Mouse (Mus musculus) cortical plate, adult 2 months (tissue): ENCODE data around the gene Gdf2. TPM values are rescaled to one million over a fixed set of nuclear protein-coding genes. Genes with fewer than 3 reads are reported as not detected.

ENCODE experiments used
- H3K27ac ChIP-seq: fragments of 200-500 bp; 2 replicates; pipeline ENCODE4 v1.5.1; 2012; ENCODE audit warnings: low read length, control low read depth, inconsistent platforms; ENCODE audit not compliant: insufficient read depth
- H3K4me1 ChIP-seq: fragments of 200-500 bp; 2 replicates; pipeline ENCODE4 v1.6.1; 2011; ENCODE audit warnings: low read length; ENCODE audit not compliant: control insufficient read depth, insufficient read depth
- H3K4me3 ChIP-seq: fragments of 200-500 bp; 2 replicates; pipeline ENCODE4 v1.5.1; 2011; ENCODE audit warnings: mild to moderate bottlenecking, low read length, control low read depth; ENCODE audit not compliant: insufficient read depth
- CTCF ChIP-seq: fragments of 200-500 bp; IDR thresholded peaks from 2 replicates; pipeline ENCODE4 v1.5.1; 2011; ENCODE audit warnings: mild to moderate bottlenecking, control low read depth, low read length; ENCODE audit not compliant: insufficient read depth; ENCODE audit errors: extremely low read depth
- POLR2A ChIP-seq: fragments of 200-500 bp; IDR thresholded peaks from 2 replicates; pipeline ENCODE4 v1.6.1; 2011; ENCODE audit warnings: mild to moderate bottlenecking, low read length, control low read depth; ENCODE audit not compliant: insufficient read depth; ENCODE audit errors: extremely low read depth
- polyA plus RNA-seq: library from polyadenylated mRNA; depleted of rRNA; stranded (reverse); fragments of >200 nt; gene quantifications from 2 replicates; pipeline ENCODE4 v1.2.3, GENCODE M21; 2012; rRNA removed

Gene Gdf2
- polyA plus RNA-seq = not detected in 2 replicates

DNA sequence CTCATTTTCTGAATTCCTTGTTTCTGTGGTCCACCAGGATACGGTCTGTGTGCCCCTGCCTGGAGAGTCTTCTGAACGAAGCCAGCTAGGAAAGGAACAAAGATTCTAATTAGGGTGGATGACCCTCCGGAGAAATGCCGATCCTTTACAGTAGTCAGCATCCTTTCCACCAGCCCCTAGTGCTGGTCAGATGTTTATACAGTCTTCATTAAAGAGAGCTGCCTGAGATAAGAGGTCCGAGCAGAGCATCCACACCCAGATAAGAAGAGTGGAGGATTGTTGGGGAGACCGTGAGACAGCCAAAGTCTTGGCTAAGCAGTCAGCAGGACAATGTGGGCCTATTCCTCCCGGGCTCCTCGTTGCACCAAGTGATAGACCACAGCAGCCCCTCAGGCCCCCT is at the start of gene Gdf2:
Gdf2 (plus strand) TSS at position 301 of the 400 bp plus-strand sequence.
- H3K27ac ChIP-seq = no peak within 1 kb of the TSS

DNA sequence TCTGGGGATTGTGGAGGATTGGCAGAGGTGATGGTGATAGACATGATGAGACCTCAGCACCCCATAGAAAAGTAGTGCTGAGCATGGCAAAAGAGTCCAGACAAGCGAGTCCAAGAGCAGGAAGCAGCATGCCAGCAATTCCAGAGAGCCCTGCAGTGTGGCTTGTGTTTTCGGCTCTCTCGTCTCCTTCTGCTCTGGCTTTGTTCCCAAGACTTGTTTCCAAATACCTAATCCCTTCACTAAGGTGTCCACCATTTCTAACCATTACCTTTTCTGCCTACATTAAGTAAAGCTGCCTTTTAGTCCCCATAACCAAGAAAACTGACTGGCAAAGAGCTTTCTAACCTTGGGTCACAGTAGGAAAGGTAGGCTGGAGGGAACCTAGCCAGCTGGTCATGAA is 49.3 kb upstream of the Gdf2 start:
- H3K4me3 ChIP-seq = no peak overlapping the region
- TF ChIP-seq CTCF (no peak), POLR2A (no peak)
- no peaks in the 10 kb centered on the region for H3K4me1 ChIP-seq
- no peak overlapping the region for H3K27ac ChIP-seq

More for the DNA sequence above, at the start of gene Gdf2:
- TF ChIP-seq CTCF = no peak
- no peak for TF ChIP-seq POLR2A
- no peaks in the 10 kb centered on the region for H3K4me1 ChIP-seq
- H3K4me3 ChIP-seq = no peak within 1 kb of the TSS

DNA sequence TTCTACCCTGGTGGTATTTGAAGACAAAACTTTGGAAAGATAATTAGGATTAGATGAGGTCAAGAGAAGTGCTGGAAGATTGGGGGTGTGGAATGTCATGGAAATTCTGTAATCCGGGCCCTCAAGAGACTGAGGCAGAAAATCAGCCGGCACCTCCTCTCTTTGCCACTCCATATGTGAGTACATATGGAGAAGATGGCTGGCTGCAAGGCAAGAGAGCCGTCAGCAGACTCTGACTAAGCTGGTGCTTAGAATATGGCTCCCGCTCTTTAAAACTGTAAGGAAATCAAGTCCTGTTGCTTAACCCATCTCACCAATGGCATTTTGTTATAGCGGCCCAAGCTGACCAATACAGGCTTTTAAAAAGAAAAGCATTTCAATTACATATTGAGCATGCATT is 45.1 kb upstream of the Gdf2 start:
- Histone ChIP-seq H3K27ac (no peak overlapping the region), H3K4me3 (no peak overlapping the region), H3K4me1 (no peaks in the 10 kb centered on the region)
- TF ChIP-seq POLR2A = no peak
- TF ChIP-seq CTCF = no peak

DNA sequence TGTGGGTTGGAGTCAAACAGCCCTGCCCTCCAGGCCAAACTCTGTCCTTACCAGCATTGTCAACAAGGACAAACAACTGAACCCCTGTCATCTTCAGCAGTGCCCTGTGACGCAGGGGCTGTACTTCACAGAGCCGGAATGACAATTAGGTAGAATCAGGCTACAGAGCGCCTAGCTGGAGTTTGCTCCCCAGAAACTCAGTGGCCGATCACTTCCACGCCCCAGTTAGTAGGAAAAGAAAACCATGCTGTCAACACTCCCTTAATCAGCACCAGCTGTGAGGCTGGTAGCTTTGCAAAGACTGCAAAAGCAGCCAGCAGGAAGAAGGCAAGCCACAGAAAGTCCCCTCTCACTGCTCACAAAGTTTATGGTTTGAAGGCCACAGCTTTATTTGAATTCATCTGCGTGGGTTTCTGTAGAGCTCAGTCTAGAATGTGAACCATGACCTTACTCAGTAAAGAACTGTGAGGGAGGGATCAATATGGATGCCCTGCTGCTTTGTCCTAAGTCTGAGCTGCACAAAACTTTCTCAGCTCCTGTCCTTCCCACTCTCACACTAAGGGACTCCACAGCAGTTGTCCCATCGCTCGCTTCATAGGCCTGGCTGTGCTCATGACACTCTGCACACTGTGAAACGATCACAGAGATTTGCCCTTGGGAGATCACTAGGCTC is 44.1 kb upstream of the Gdf2 start:
- Histone ChIP-seq H3K4me1 (no peaks in the 10 kb centered on the region), H3K4me3 (no peak overlapping the region), H3K27ac (no peak overlapping the region)
- no peak for TF ChIP-seq CTCF
- TF ChIP-seq POLR2A = no peak

DNA sequence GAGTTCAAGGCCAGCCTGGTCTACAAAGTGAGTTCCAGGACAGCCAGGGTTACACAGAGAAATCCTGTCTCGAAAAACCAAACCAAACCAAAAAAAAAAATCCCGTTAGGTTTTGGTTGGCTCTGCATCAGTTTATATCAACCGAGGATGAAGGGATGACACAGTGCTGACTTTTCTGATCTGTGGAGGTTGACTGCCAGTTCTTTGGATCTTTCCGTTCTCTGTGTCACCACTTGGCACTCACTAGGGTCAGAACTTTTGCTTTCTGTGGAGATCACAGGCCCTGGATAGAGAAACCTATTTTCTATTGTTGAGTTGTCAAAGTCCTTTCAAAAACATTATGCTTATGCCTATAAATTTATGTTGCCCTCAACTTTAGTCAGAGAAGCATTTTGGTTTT is 38.1 kb upstream of the Gdf2 start:
- TF ChIP-seq CTCF (no peak), POLR2A (no peak)
- no peak overlapping the region for H3K4me3 ChIP-seq
- H3K27ac ChIP-seq = no peak overlapping the region
- H3K4me1 ChIP-seq = no peaks in the 10 kb centered on the region

DNA sequence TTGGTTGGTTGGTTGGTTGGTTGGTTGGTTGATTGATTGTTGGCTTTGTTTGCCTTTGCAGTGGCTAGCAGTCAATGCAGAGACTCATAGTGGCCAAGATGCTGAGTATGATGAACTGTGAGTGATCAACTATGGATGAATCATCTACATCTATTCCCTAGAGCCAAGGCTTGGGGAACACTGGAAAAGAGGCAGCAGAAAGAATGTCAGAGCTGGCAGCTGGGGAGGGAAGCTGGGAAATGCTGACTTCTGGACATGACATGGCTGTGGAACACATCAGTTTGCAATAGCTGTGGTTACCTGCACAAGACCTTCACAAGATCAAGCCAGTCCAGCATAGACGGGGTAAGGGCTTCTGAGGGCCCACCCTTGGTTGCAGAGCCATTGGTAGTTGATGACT is 37.6 kb upstream of the Gdf2 start:
- no peak for TF ChIP-seq CTCF
- no peak for TF ChIP-seq POLR2A
- Histone ChIP-seq H3K27ac (no peak overlapping the region), H3K4me1 (no peaks in the 10 kb centered on the region), H3K4me3 (no peak overlapping the region)

DNA sequence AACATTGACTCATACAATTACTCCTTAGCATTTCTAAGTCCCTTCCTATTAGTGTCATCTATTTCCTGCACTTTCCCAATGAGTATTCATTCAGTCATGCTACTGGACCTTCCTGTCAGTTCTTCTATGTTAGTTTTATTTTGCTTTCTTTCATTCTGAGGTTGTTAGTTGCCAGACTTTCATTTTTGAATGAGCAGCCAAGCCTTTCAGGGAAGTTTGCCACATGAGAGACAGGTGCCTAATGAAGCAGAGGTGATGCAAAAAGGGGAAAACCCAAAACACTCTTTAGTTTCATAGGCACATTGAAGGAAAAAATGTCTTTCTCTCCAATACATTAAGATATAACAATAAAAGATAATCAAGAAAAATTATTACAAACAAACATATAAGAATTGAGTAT is 36.0 kb upstream of the Gdf2 start:
- TF ChIP-seq POLR2A (no peak), CTCF (no peak)
- Histone ChIP-seq H3K4me1 (no peaks in the 10 kb centered on the region), H3K27ac (no peak overlapping the region), H3K4me3 (no peak overlapping the region)

DNA sequence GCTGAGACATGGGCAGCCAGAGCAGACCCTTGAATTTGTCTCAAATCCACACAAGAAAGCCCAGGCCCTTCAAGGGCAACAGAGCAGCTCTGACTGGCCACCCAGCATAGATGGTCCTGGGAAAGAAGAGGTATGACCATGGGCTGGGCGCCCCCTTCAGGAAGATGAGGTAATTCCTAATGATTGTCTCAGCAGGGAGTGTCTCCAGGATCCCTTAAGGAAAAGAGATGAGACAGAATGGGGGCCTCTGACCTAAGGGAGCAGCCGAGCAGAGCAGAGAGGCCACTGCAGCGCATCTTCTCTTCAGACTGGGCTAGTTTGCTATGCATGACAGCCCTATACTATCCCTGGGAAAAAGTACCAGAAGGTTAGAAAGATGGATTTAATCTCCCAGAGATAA is 27.1 kb upstream of the Gdf2 start:
- TF ChIP-seq CTCF (peak; percentile 51), POLR2A (no peak)
- Histone ChIP-seq H3K4me3 (no peak overlapping the region), H3K4me1 (no peaks in the 10 kb centered on the region), H3K27ac (no peak overlapping the region)

DNA sequence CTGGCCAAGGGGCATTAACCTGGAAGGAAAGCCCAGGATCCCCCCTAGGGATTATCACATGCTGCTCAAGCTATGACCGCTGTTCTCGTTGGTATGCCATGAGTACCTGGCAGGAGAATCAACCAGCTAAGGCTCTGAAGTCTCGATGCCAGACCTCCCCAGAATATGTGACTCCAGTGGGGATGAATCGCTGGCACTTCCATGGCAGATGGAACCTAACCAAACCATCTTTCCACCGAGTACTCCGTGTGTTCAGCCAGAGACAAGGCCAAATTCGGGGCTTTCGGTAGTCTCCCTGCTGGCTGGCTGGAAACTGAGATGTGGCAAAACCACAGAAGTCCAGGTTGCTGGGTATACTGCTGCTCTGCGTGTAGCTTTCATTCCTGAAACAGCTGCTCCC is 26.6 kb upstream of the Gdf2 start:
- H3K4me1 ChIP-seq = no peaks in the 10 kb centered on the region
- no peak for TF ChIP-seq CTCF
- no peak for TF ChIP-seq POLR2A

DNA sequence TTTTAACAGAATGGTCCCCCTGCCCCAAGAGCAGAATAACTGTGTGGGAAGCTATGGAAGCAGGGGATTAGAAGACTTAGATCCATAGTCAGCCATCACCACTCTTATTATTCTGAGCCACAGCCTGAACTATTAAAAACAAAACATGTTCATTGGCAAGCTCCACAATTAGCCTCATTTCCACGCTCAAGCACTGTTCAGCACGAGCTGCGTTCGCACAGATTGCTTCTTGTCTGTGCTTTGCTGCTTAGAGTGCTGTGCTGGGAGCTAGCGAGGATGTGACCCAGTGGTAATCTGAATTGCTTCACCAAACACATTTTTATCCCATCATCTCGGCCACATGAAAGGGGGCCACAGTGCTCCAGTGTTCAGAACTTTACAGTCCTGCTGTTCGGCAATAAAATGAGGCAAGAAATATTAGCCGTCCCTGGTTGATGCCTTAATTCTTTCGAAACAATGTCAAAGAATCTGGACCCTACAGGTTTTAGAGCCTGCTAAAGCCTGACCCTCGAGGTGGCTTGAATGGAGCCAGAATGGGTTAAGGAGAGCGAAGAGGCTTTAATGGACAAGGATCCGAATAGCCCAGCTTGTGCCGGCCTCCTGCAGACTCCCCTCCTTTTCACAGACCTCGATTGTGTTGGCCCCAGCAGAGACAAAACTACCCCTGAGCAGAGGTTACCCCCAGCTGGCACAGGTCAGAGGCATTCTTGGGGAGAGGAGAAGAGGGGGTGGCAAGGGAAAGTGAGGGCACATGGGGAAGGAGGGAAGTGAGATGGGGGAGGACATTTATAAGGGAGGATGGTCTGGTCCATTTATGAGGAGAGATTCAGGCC is 19.9 kb upstream of the Gdf2 start:
- Histone ChIP-seq H3K27ac (no peak overlapping the region), H3K4me3 (no peak overlapping the region), H3K4me1 (0 out of 2 replicates have a peak, but pooled peaks cover 1% of the 10 kb centered on the region)
- TF ChIP-seq CTCF (no peak), POLR2A (no peak)

More for the DNA sequence above, 26.6 kb upstream of the Gdf2 start:
- Histone ChIP-seq H3K27ac (no peak overlapping the region), H3K4me3 (no peak overlapping the region)
